Mouse (Mus musculus) limb, embryonic 12.5 days (tissue): ENCODE results near the gene Zbtb7b. TPM values are rescaled to one million over a fixed set of nuclear protein-coding genes. Genes with fewer than 3 reads are reported as not detected.
A peak's percentile ranks its signal among the peaks of the same experiment; 100 is the strongest.
"Not testable (repeated sequence)": the region's sequence is repeated elsewhere in the genome, so short reads cannot be mapped to it uniquely, and the experiment has no call there.

Experiments
- ATAC-seq: fragments of 200-750 bp; cut with Nextera tagmentation; 2 replicates; pipeline ENCODE4 v1.8.0; 2017; ENCODE audit warnings: low read depth, moderate TSS enrichment; ENCODE audit not compliant: insufficient number of reproducible peaks, insufficient read depth, low FRiP score, low TSS enrichment
- H3K27ac ChIP-seq: fragments of 300-500 bp; sonication (generic); 2 replicates; pipeline ENCODE4 v1.5.1; 2016; ENCODE audit warnings: mild to moderate bottlenecking, moderate library complexity
- H3K27me3 ChIP-seq: fragments of 300-500 bp; sonication (generic); 2 replicates; pipeline ENCODE4 v1.6.1; 2016; ENCODE audit warnings: mild to moderate bottlenecking, moderate library complexity
- H3K36me3 ChIP-seq: fragments of 300-500 bp; sonication (generic); 2 replicates; pipeline ENCODE4 v1.6.1; 2016; ENCODE audit warnings: mild to moderate bottlenecking, moderate library complexity
- H3K4me1 ChIP-seq: fragments of 300-500 bp; sonication (generic); replicated peaks from 2 replicates; pipeline ENCODE4 v1.6.1; 2016
- H3K4me2 ChIP-seq: fragments of 300-500 bp; sonication (generic); 2 replicates; pipeline ENCODE4 v1.6.1; 2016; ENCODE audit warnings: mild to moderate bottlenecking, moderate library complexity
- H3K4me3 ChIP-seq: fragments of 300-500 bp; sonication (generic); replicated peaks from 2 replicates; pipeline ENCODE4 v1.5.1; 2016; ENCODE audit warnings: mild to moderate bottlenecking
- H3K9ac ChIP-seq: fragments of 300-500 bp; sonication (generic); replicated peaks from 2 replicates; pipeline ENCODE4 v1.6.1; 2016; ENCODE audit warnings: mild to moderate bottlenecking, moderate library complexity
- H3K9me3 ChIP-seq: fragments of 300-500 bp; sonication (generic); 2 replicates; pipeline ENCODE4 v1.6.1; 2016; ENCODE audit warnings: mild to moderate bottlenecking, moderate library complexity
- WGBS: fragments of 180-500 bp; shearing (Covaris S2); methylation state at CpG from one replicate; pipeline ENCODE4 v1.1.7; 2016; 5-methylcytosine and 5-hydroxymethylcytosine counted together
- polyA plus RNA-seq: library from polyadenylated mRNA; unstranded; fragments of >200 nt; fragmentation: Nextera tagmentation; extraction: Ambion mirVana; gene quantifications from 2 replicates; pipeline ENCODE4 v1.2.1, GENCODE M21; 2016

The Zbtb7b gene
- polyA plus RNA-seq, result 0.79 and 1.2 TPM in 2 replicates

DNA sequence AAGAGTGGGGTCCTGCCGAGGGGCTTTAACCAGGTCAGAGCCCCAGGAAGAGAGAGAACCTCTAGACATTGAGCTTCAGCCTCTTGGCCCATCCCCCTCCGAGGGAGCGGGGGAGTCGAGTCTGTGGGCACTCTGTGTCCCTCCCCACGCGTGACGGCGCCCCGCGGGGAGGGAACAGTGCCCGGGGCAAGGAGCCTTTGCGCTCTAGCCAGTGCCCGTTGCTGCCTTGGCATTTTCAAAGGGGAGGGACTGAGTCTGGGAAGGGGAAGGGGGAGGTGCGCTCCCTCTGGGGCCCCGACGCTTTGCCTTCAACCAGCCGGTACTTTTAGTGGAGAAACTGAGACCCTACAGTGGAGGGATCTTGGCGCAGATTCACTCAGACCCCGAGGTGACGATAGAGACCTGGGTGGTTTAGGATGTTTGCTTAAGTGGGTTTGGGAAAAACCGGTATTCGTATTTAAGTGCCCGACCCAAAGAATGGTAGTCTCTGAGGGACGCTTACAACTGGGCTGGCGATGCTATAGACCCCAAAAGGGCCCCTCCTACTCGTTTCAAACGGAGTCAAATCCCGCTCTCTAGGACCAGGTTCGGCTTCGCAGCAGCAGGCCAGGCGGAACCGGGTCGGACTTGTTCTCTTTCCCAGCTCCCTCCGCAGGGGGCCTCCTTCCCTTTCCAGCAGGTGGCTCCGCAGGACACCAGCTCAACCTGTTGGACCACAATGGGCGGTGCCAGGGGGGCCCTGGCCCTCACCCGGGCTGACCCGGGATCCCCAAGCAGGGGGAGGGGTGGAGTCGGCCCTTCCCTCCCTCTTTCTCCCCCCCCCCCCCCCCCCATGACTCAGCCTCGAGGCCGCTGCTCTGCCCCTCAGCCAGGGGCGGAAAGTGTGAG, at the start of gene Zbtb7b:
TSS of gene Zbtb7b (minus strand) at position 771 of the 888 bp plus-strand sequence.
- Histone ChIP-seq H3K9ac (peak within 1 kb of the TSS; percentile 55), H3K4me3 (peak within 1 kb of the TSS; percentile 53), H3K4me2 (peak within 1 kb of the TSS; percentile 100), H3K27me3 (peaks cover 26% of the 10 kb centered on the region), H3K36me3 (no peaks in the 10 kb centered on the region), H3K4me1 (peaks cover 62% of the 10 kb centered on the region), H3K9me3 (no peaks in the 10 kb centered on the region), H3K27ac (peak within 1 kb of the TSS; percentile 84)
- peak; percentile 7; the same call in 1 of the 2 replicates for ATAC-seq
- under 1% methylated on average over 39 of the region's 42 CpGs for WGBS

DNA sequence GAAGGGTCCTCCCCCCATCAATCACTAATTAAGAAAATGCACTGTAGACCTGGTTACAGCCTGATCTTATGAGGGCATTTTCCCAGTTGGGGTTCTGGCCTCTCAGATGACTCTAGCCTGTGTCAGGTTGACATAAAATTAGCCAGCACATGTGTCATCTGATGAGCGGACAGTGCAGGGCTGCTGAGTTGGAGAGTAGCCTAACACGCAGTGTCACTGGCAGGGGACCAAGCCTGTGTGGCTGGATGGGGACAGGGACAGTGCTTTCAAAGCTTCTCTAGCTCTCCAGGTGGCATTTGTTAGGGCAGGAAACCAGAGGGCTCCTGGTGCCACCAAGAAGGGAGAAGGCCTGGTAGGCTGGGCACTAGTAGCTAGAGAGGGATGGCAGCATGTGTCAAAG, 46.1 kb upstream of the Zbtb7b start:
- Histone ChIP-seq H3K4me1 (peaks cover 12% of the 10 kb centered on the region), H3K27me3 (no peaks in the 10 kb centered on the region), H3K9me3 (no peaks in the 10 kb centered on the region), H3K9ac (no peak overlapping the region), H3K27ac (no peak overlapping the region), H3K4me3 (no peak overlapping the region), H3K4me2 (no peak overlapping the region), H3K36me3 (peaks cover 38% of the 10 kb centered on the region)
- ATAC-seq, result no peak
- WGBS, result 90% methylated on average over 2 of the region's 2 CpGs

DNA sequence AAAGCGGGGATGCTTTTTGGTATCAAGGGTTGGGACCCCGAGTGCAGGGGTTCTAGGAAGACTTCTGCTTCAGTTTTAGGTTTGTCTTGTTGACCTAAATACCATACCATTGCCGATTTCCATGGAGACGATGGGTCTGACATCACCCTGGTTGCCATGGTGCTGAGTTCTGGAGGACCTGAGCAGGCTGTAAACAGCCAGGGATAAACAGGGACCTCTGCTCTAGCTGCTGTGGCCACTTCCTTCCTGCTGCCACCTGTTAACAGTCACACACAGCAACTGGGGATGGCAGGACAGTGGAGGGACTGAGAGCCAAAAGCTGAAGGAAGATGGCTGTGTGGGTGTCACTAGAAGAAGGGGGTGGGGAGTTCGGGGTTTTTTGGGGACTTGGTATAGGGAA, 42.7 kb upstream of the Zbtb7b start:
- peaks cover 12% of the 10 kb centered on the region for H3K4me1 ChIP-seq
- peaks cover 35% of the 10 kb centered on the region for H3K36me3 ChIP-seq
- no peaks in the 10 kb centered on the region for H3K9me3 ChIP-seq
- H3K9ac ChIP-seq, result peak overlapping the region; percentile 72
- peak overlapping the region; percentile 55 for H3K4me3 ChIP-seq
- H3K27ac ChIP-seq, result peak overlapping the region; percentile 78
- no peak for ATAC-seq
- 42% methylated on average over 5 of the region's 5 CpGs for WGBS
- H3K4me2 ChIP-seq, result peak overlapping the region; percentile 70
- no peaks in the 10 kb centered on the region for H3K27me3 ChIP-seq

DNA sequence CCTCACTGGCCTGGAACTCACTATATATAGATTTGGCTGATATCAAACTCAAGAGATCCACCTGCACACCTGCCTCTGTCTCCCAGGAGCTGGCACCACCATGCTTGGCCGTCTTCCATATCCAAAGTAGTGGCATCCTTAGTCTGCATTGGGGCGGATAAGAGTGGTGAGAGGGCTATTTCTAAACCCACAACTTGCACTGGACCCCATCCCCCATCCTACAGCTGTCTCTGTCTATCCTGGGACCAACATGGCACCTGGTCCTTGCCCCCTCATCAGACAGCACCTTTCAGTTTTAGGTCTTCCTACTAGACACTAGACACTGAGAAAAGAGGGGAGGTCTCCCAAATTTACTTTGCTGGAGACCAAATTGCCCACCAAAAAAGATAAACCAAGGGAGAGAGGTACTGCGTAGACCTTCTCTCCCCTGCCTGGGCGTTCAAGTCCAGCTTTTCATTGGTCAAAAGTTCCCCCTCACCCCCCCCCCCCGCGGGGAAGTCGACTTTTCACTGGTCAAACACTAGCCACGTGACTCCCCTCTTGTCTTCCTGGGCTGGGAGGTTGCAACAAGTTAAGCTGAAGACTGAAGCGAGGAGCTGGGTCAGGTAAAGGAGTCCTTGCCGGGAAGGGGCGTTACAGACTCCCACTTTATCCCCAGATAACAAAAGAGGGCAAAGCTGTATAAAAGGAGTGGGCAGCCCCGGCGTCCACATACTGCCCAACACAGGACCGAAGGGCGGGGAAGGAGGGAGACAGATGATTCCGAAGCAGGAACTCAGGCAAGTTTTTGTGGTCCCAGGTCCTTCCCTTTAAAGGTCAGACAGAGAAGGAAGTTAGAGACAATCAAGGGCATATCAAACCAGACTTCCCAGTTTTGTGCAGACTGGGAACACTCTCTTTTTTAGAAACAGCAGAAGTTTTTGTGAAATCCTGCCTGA, 41.9 kb upstream of the Zbtb7b start, which contains the start of gene Pbxip1:
TSS of gene Pbxip1 (plus strand) at position 531 of the 938 bp plus-strand sequence.
- 3% methylated on average over 16 of the region's 16 CpGs for WGBS
- H3K4me2 ChIP-seq, result peak within 1 kb of the TSS; percentile 70
- H3K27ac ChIP-seq, result peak within 1 kb of the TSS; percentile 78
- no peaks in the 10 kb centered on the region for H3K27me3 ChIP-seq
- peak within 1 kb of the TSS; percentile 72 for H3K9ac ChIP-seq
- H3K4me1 ChIP-seq, result peaks cover 16% of the 10 kb centered on the region
- ATAC-seq, result peak; percentile 57
- no peaks in the 10 kb centered on the region for H3K9me3 ChIP-seq
- peak within 1 kb of the TSS; percentile 55 for H3K4me3 ChIP-seq
- peaks cover 41% of the 10 kb centered on the region for H3K36me3 ChIP-seq

DNA sequence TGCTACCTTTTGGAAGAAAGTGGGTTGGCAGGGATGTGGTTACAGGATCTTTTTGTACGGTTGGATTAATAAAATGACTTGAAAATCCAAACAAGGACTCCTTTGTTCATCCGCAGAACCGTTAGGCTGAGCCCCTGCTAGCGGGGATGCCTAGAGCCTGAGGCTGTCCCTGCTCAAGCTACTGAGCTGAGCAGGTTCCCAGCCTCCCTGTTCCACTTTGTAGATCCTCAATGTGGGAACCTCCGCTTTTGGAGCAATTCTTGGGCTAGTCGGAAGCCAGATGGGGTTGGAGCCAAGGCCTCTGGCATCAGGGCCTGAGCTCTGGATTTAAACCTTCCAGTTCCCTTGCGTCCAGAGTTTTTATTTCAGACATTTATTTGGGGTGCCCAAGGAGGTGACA, 40.5 kb upstream of the Zbtb7b start:
- no peaks in the 10 kb centered on the region for H3K9me3 ChIP-seq
- H3K4me2 ChIP-seq, result no peak overlapping the region
- peaks cover 22% of the 10 kb centered on the region for H3K4me1 ChIP-seq
- ATAC-seq, result no peak
- 77% methylated on average over 7 of the region's 7 CpGs for WGBS
- no peak overlapping the region for H3K4me3 ChIP-seq
- no peak overlapping the region for H3K9ac ChIP-seq
- peak overlapping the region; percentile 26 for H3K27ac ChIP-seq
- peaks cover 33% of the 10 kb centered on the region for H3K36me3 ChIP-seq
- no peaks in the 10 kb centered on the region for H3K27me3 ChIP-seq

DNA sequence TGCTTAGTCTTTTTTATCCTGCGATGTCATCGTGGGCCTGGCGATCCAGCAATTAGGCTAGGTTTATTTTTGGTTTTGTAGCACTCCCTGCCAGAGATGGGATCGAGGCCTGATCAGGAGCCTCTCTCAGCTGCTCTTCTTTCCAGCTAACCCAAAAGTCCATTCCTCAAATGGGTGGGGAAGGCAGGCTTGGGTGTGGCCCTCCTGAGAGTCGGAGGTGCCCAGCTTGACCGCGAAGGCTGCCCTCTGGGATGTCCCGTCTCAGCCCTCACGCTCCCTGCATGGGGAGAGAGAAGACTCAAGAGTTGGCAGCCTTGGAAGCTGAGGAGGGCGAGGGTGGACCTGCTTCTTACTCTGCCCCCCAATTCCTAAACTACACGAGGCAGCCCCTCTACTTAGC, 40.0 kb upstream of the Zbtb7b start:
- no peaks in the 10 kb centered on the region for H3K27me3 ChIP-seq
- H3K4me1 ChIP-seq, result peaks cover 22% of the 10 kb centered on the region
- H3K4me3 ChIP-seq, result no peak overlapping the region
- H3K27ac ChIP-seq, result peak overlapping the region; percentile 26
- no peaks in the 10 kb centered on the region for H3K9me3 ChIP-seq
- ATAC-seq, result no peak
- no peak overlapping the region for H3K9ac ChIP-seq
- H3K4me2 ChIP-seq, result no peak overlapping the region
- peaks cover 31% of the 10 kb centered on the region for H3K36me3 ChIP-seq
- WGBS, result 83% methylated on average over 11 of the region's 11 CpGs

DNA sequence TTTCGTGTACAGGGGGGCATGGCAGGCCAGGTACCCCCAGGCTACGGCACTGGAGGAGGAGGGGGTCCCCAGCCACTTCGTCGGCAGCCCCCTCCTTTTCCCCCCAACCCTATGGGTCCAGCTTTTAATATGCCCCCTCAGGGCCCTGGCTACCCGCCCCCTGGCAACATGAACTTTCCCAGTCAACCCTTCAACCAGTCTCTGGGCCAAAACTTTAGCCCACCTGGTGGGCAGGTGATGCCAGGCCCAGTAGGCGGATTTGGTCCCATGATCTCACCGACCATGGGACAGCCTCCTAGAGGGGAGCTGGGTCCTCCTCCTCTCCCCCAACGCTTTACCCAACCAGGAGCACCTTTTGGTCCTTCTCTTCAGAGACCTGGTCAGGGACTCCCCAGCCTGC, 38.0 kb upstream of the Zbtb7b start:
- WGBS, result 95% methylated on average over 8 of the region's 8 CpGs
- Histone ChIP-seq H3K4me2 (no peak overlapping the region), H3K27me3 (no peaks in the 10 kb centered on the region), H3K27ac (no peak overlapping the region), H3K36me3 (peaks cover 38% of the 10 kb centered on the region), H3K9me3 (no peaks in the 10 kb centered on the region), H3K4me1 (peaks cover 19% of the 10 kb centered on the region), H3K9ac (no peak overlapping the region), H3K4me3 (no peak overlapping the region)
- ATAC-seq, result no peak

DNA sequence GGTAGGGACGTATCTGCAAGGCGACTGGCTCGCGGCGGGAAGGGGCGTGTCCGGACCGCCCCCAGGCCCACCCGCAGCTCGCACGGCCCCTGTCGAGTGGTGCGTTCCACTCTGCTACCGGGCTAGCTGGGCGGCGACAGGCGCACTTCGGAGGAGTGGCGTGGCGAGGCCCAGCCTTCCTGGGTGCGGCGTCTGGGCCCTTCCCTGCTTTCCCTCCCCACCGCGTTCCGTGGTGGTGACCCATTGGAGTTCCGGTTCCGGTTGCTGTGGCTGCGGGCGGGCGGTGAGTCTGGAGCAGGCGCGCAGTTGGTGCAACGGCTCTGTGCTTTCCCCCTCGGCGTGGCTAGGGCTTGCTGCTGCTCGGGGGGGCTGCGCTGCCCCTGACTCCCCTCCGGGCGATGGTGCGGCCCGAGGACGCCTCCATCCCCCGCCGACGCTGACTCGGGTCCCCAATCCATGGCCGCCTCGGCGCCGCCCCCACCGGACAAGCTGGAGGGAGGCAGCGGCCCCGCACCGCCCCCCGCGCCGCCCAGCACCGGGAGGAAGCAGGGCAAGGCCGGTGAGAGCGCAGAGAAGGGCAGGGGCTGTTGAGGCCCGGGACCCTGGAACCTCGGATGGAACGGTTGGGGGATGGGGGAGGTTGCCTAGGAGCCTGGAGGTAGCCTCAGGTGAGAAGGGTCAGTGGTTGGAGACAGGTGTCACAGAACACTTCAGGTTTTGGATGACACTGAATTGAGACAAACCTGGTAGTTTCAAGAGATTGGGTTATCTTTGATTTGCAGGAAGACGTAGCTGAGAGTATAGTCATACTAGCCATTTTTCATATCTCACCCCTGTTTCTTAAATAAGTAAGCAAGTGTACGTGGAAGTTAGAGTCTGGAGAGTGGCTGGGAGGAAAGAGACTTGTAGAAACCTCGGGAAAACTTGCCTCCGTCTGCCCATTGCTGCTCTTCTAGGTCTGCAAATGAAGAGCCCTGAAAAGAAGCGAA, 35.9 kb upstream of the Zbtb7b start, which contains the start of gene Pygo2:
TSS of gene Pygo2 (plus strand) at position 44 of the 989 bp plus-strand sequence.
- peak within 1 kb of the TSS; percentile 85 for H3K27ac ChIP-seq
- 2% methylated on average over 68 of the region's 68 CpGs for WGBS
- H3K36me3 ChIP-seq, result peaks cover 59% of the 10 kb centered on the region
- H3K4me2 ChIP-seq, result peak within 1 kb of the TSS; percentile 75
- H3K9me3 ChIP-seq, result no peaks in the 10 kb centered on the region
- peak within 1 kb of the TSS; percentile 85 for H3K9ac ChIP-seq
- no peaks in the 10 kb centered on the region for H3K27me3 ChIP-seq
- H3K4me3 ChIP-seq, result peak within 1 kb of the TSS; percentile 64
- peak; percentile 97 for ATAC-seq
- peaks cover 10% of the 10 kb centered on the region for H3K4me1 ChIP-seq

DNA sequence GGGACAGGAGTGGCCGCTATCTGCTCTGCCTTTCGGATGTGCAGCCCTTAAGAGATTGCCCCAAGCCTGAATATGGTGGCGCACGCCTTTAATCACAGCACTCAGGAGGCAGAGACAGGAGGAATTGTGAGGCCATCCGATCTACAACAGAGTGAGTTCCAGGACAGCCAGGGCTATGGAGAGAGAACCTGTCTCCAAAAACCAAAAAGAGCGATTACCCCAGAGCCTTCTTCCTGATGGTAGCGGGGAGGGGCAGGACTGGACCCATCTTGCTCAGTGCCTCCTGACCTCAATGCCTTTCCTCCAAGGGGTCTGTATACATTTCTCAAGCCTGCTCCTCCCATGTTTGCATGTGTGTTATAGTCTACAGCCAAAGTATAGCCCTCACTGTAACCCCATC, 34.4 kb upstream of the Zbtb7b start:
- H3K4me3 ChIP-seq, H3K27ac ChIP-seq, H3K4me2 ChIP-seq, ATAC-seq, H3K9me3 ChIP-seq, H3K27me3 ChIP-seq, H3K9ac ChIP-seq: not testable (repeated sequence)
- peaks cover 10% of the 10 kb centered on the region for H3K4me1 ChIP-seq
- 92% methylated on average over 7 of the region's 7 CpGs for WGBS
- H3K36me3 ChIP-seq, result peaks cover 66% of the 10 kb centered on the region

DNA sequence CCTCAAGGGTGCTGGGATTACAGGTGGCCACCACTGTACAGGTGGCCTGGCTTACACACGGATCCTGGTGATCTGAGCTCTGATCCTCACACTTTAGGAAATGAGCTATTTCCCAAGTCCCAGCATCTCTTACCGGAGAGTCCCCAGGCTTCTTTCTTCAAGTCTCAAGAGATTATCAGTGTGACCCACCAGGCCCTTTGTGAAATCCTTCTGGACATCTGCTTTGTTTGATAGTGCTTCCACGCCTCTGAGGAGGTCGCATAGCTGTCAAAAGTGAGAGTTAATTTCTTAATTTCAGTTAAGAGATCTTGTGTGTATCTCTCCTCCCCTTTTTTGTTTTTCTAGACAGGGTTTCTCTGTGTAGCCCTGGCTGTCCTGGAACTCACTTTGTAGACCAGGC, 31.3 kb upstream of the Zbtb7b start:
- Histone ChIP-seq H3K27ac (no peak overlapping the region), H3K9me3 (no peaks in the 10 kb centered on the region), H3K4me3 (no peak overlapping the region), H3K27me3 (no peaks in the 10 kb centered on the region), H3K9ac (no peak overlapping the region), H3K36me3 (peaks cover 57% of the 10 kb centered on the region), H3K4me1 (peaks cover 26% of the 10 kb centered on the region), H3K4me2 (no peak overlapping the region)
- 91% methylated on average over 4 of the region's 4 CpGs for WGBS
- no peak for ATAC-seq
